Mouse (Mus musculus) lung, postnatal 0 days (tissue): ENCODE measurements around the gene Dnase2b. TPM values are rescaled to one million over a fixed set of nuclear protein-coding genes. Genes with fewer than 3 reads are reported as not detected.

ENCODE experiments used
- ATAC-seq: fragments of 200-750 bp; cut with Nextera tagmentation; 2 replicates; pipeline ENCODE4 v1.8.0; 2017; ENCODE audit warnings: moderate library complexity
- DNase-seq: peaks from one replicate; pipeline ENCODE4 v3.0.0-alpha.2; 2016; ENCODE audit warnings: low spot score
- H3K27ac ChIP-seq: fragments of 300-500 bp; sonication (generic); 2 replicates; pipeline ENCODE4 v1.5.1; 2014; ENCODE audit warnings: antibody characterized with exemption, mild to moderate bottlenecking, low read length, mixed read lengths
- H3K27me3 ChIP-seq: fragments of 300-500 bp; sonication (generic); replicated peaks from 2 replicates; pipeline ENCODE4 v1.6.1; 2014; ENCODE audit warnings: low read length, mixed read lengths; ENCODE audit not compliant: insufficient read depth
- H3K36me3 ChIP-seq: fragments of 300-500 bp; sonication (generic); 2 replicates; pipeline ENCODE4 v1.6.1; 2014; ENCODE audit warnings: low read length, mixed read lengths; ENCODE audit not compliant: insufficient read depth
- H3K4me1 ChIP-seq: fragments of 300-500 bp; sonication (generic); 2 replicates; pipeline ENCODE4 v1.6.1; 2014; ENCODE audit warnings: antibody characterized with exemption, low read depth, low read length, mixed read lengths; ENCODE audit not compliant: insufficient read depth
- H3K4me2 ChIP-seq: fragments of 300-500 bp; sonication (generic); replicated peaks from 2 replicates; pipeline ENCODE4 v1.6.1; 2014; ENCODE audit warnings: low read depth, mild to moderate bottlenecking, low read length, moderate library complexity, mixed read lengths
- H3K4me3 ChIP-seq: fragments of 300-500 bp; sonication (generic); 2 replicates; pipeline ENCODE4 v1.5.1; 2014; ENCODE audit warnings: low read depth, low read length
- H3K9ac ChIP-seq: fragments of 300-500 bp; sonication (generic); replicated peaks from 2 replicates; pipeline ENCODE4 v1.6.1; 2014; ENCODE audit warnings: low read depth, mild to moderate bottlenecking
- H3K9me3 ChIP-seq: fragments of 300-500 bp; sonication (generic); 2 replicates; pipeline ENCODE4 v1.6.1; 2016; ENCODE audit warnings: low read length, mixed read lengths
- CTCF ChIP-seq: IDR thresholded peaks from 2 replicates; pipeline ENCODE4 v1.5.1; 2016; ENCODE audit warnings: antibody characterized with exemption, mild to moderate bottlenecking
- EP300 ChIP-seq: IDR thresholded peaks from 2 replicates; pipeline ENCODE4 v1.6.1; 2016; ENCODE audit warnings: antibody characterized with exemption, mild to moderate bottlenecking, control low read depth
- WGBS: fragments of 180-500 bp; shearing (Covaris S2); extraction: QIAGEN DNeasy Blood & Tissue Kit; methylation state at CpG from one replicate; pipeline ENCODE4 v1.1.7; 2014; 5-methylcytosine and 5-hydroxymethylcytosine counted together
- polyA plus RNA-seq: library from polyadenylated mRNA; unstranded; fragments of >200 nt; fragmentation: Nextera tagmentation; extraction: Ambion mirVana; gene quantifications from 2 replicates; pipeline ENCODE4 v1.2.1, GENCODE M21; 2015

Gene Dnase2b
- polyA plus RNA-seq, 1 experiment from 2014 or later, result 0.07 TPM

DNA sequence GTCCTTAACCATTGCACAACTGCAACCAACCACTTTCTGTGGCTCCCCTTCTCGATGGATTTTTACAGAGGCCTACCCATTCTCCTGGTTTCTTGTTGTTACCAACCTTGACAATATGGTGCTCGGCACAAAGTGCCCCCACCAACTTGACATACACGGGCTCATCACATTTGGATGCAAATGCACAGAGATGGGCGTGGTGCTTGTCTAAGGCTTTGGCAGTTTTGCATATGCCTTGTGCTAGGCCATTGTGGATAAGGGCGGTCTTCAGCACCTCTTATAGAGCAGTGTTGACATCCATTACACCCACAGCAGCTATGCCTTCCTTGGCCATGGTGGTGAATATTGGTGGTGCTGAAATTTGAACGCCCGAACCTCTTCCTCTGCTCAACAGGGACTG is 52.5 kb downstream of the Dnase2b start:
- no peak for TF ChIP-seq EP300
- TF ChIP-seq CTCF, result no peak
- Histone ChIP-seq H3K4me3 (no peak overlapping the region), H3K27ac (no peak overlapping the region), H3K9me3 (no peaks in the 10 kb centered on the region), H3K27me3 (no peaks in the 10 kb centered on the region), H3K9ac (no peak overlapping the region), H3K36me3 (no peaks in the 10 kb centered on the region), H3K4me2 (no peak overlapping the region), H3K4me1 (no peaks in the 10 kb centered on the region)
- no peak for DNase-seq
- 87% methylated on average over 7 of the region's 7 CpGs for WGBS
- no peak for ATAC-seq

- Histone ChIP-seq H3K36me3 (no peaks in the 10 kb centered on the region), H3K4me3 (no peak overlapping the region), H3K27ac (no peak overlapping the region), H3K4me1 (no peaks in the 10 kb centered on the region), H3K27me3 (no peaks in the 10 kb centered on the region), H3K9me3 (no peaks in the 10 kb centered on the region), H3K4me2 (no peak overlapping the region), H3K9ac (no peak overlapping the region)
- TF ChIP-seq EP300, result no peak
- TF ChIP-seq CTCF, result no peak
- ATAC-seq (no peak), DNase-seq (no peak)
- WGBS, result 86% methylated on average over 6 of the region's 6 CpGs
These were observed 57.9 kb downstream of the Dnase2b start for GRCm38 (mm10) chr3:146557507-146557906.

GRCm38 (mm10) chr3:146556567-146556966 is 58.8 kb downstream of the Dnase2b start:
- DNase-seq, result no peak
- Histone ChIP-seq H3K4me2 (no peak overlapping the region), H3K4me3 (no peak overlapping the region)

GRCm38 (mm10) chr3:146554816-146555215 is 60.6 kb downstream of the Dnase2b start:
- no peak overlapping the region for H3K4me3 ChIP-seq
- TF ChIP-seq CTCF (no peak), EP300 (no peak)
- no peaks in the 10 kb centered on the region for H3K36me3 ChIP-seq
- H3K9ac ChIP-seq, result no peak overlapping the region
- H3K27ac ChIP-seq, result no peak overlapping the region
- no peak for ATAC-seq
- DNase-seq, result no peak
- WGBS, result 86% methylated on average over 7 of the region's 7 CpGs
- no peak overlapping the region for H3K4me2 ChIP-seq
- no peaks in the 10 kb centered on the region for H3K27me3 ChIP-seq
- no peaks in the 10 kb centered on the region for H3K9me3 ChIP-seq
- no peaks in the 10 kb centered on the region for H3K4me1 ChIP-seq

More at GRCm38 (mm10) chr3:146556567-146556966, 58.8 kb downstream of the Dnase2b start:
- Histone ChIP-seq H3K9me3 (no peaks in the 10 kb centered on the region), H3K9ac (no peak overlapping the region), H3K4me1 (no peaks in the 10 kb centered on the region), H3K27ac (no peak overlapping the region), H3K36me3 (no peaks in the 10 kb centered on the region), H3K27me3 (no peaks in the 10 kb centered on the region)
- TF ChIP-seq CTCF, result peak; percentile 27; the same call in 1 of the 2 replicates
- no peak for TF ChIP-seq EP300
- ATAC-seq, result no peak
- 81% methylated on average over 1 of the region's 1 CpGs for whole genome bisulfite sequencing

- no peak overlapping the region for H3K4me2 ChIP-seq
- no peak overlapping the region for H3K4me3 ChIP-seq
- H3K9ac ChIP-seq, result no peak overlapping the region
- DNase-seq (no peak), ATAC-seq (no peak)
- no peak overlapping the region for H3K27ac ChIP-seq
- H3K27me3 ChIP-seq, result no peaks in the 10 kb centered on the region
- H3K4me1 ChIP-seq, result no peaks in the 10 kb centered on the region
- WGBS, result 28% methylated on average over 1 of the region's 1 CpGs
- no peaks in the 10 kb centered on the region for H3K9me3 ChIP-seq
- no peak for TF ChIP-seq CTCF
- TF ChIP-seq EP300, result no peak
- H3K36me3 ChIP-seq, result no peaks in the 10 kb centered on the region
These were observed 71.8 kb downstream of the Dnase2b start for GRCm38 (mm10) chr3:146543632-146544031.

DNA sequence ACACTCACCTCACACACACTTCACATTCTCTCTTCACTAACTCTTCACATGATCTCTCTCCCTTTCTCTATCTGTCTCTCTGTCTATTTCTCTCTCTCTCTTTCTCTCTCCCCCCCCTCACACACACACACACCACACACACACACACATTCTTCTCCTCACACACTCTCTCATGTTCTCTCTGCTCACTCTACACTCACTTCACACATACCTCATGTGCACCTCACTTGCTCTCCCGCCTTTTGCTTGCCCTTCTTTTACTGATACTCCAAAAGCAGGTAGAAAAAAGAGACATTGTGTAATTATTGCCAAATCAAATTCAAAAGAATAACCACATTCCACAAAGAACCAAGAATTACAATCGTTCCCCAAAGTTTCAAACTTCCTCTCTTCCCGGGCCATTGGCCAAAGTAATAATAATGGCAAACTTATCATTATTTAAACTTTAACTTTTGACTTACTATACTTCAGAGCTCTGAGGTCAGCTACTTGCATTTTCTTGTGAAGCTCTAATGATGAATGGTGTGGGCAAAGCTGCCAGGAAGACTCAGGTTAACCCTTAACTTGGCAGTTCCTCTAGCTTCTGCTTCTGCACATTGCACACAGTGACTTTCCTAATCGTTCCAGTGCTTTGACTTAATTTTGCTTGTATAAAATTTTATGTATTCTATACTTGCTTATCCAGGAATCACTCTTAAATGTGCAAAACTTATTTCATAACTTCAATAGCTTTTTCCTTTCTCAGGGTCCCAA is 74.7 kb downstream of the Dnase2b start:
- DNase-seq, result peak; percentile 15
- no peak overlapping the region for H3K9ac ChIP-seq
- no peak for TF ChIP-seq CTCF
- no peak for TF ChIP-seq EP300
- H3K4me3 ChIP-seq, result no peak overlapping the region
- H3K4me1 ChIP-seq, result no peaks in the 10 kb centered on the region
- no peak overlapping the region for H3K27ac ChIP-seq
- 32% methylated on average over 4 of the region's 4 CpGs for WGBS
- no peak for ATAC-seq
- no peak overlapping the region for H3K4me2 ChIP-seq
- H3K36me3 ChIP-seq, result no peaks in the 10 kb centered on the region
- H3K9me3 ChIP-seq, result no peaks in the 10 kb centered on the region
- no peaks in the 10 kb centered on the region for H3K27me3 ChIP-seq
